Mouse (Mus musculus) urinary bladder, postnatal 10 days (tissue): ENCODE results near the gene Spint2.

Experiments used
- DNase-seq: peaks from one replicate; pipeline ENCODE4 v3.0.0; 2022; ENCODE audit warnings: low spot score

The Spint2 gene

GRCm38 (mm10) chr7:29279261-29279660 lies 2.5 kb downstream of the Spint2 start:
- no peak for DNase-seq

- no peak for DNase-seq
These were observed 4.2 kb downstream of the Spint2 start for GRCm38 (mm10) chr7:29277510-29277909.

- DNase-seq: no peak
These were observed 5.0 kb downstream of the Spint2 start for GRCm38 (mm10) chr7:29276715-29277114.

- DNase-seq: no peak
These were observed 9.8 kb downstream of the Spint2 start for GRCm38 (mm10) chr7:29271687-29272465.

- no peak for DNase-seq
These were observed 11.3 kb downstream of the Spint2 start for GRCm38 (mm10) chr7:29270445-29270844.

GRCm38 (mm10) chr7:29266931-29267330 lies 14.8 kb downstream of the Spint2 start:
- no peak for DNase-seq

- no peak for DNase-seq
These were observed 16.1 kb downstream of the Spint2 start for GRCm38 (mm10) chr7:29265636-29266035.

- no peak for DNase-seq
These were observed 17.9 kb downstream of the Spint2 start for GRCm38 (mm10) chr7:29263831-29264230.

GRCm38 (mm10) chr7:29262151-29262550 lies 19.6 kb downstream of the Spint2 start:
- DNase-seq: no peak

GRCm38 (mm10) chr7:29259781-29260730 lies 21.7 kb downstream of the Spint2 start:
- no peak for DNase-seq

- no peak for DNase-seq
These were observed 24.3 kb downstream of the Spint2 start for GRCm38 (mm10) chr7:29257368-29257767.

GRCm38 (mm10) chr7:29255875-29256274 lies 25.8 kb downstream of the Spint2 start:
- no peak for DNase-seq

GRCm38 (mm10) chr7:29253842-29254241 lies 27.9 kb downstream of the Spint2 start:
- DNase-seq: no peak

- no peak for DNase-seq
These were observed 30.5 kb downstream of the Spint2 start for GRCm38 (mm10) chr7:29251166-29251565.

- DNase-seq: no peak
These were observed 33.4 kb downstream of the Spint2 start, which contains the start of gene 2200002D01Rik for GRCm38 (mm10) chr7:29248261-29248841. Gene 2200002D01Rik, minus strand, starts transcription at chr7:29248466.

- no peak for DNase-seq
These were observed 34.0 kb downstream of the Spint2 start for GRCm38 (mm10) chr7:29247706-29248105.

GRCm38 (mm10) chr7:29247314-29247700 lies 34.4 kb downstream of the Spint2 start:
- peak; percentile 82 for DNase-seq

GRCm38 (mm10) chr7:29246619-29247313 lies 34.9 kb downstream of the Spint2 start:
- no peak for DNase-seq

GRCm38 (mm10) chr7:29246015-29246414 lies 35.7 kb downstream of the Spint2 start:
- no peak for DNase-seq

GRCm38 (mm10) chr7:29244732-29245416 lies 36.8 kb downstream of the Spint2 start:
- no peak for DNase-seq
